Mouse (Mus musculus) kidney, postnatal 10 days (tissue): Measurements from ENCODE around the gene Mtrr.

Source experiments
- DNase-seq: peaks from one replicate; pipeline ENCODE4 v3.0.0; 2021; ENCODE audit warnings: mixed read lengths

Mtrr gene

DNA sequence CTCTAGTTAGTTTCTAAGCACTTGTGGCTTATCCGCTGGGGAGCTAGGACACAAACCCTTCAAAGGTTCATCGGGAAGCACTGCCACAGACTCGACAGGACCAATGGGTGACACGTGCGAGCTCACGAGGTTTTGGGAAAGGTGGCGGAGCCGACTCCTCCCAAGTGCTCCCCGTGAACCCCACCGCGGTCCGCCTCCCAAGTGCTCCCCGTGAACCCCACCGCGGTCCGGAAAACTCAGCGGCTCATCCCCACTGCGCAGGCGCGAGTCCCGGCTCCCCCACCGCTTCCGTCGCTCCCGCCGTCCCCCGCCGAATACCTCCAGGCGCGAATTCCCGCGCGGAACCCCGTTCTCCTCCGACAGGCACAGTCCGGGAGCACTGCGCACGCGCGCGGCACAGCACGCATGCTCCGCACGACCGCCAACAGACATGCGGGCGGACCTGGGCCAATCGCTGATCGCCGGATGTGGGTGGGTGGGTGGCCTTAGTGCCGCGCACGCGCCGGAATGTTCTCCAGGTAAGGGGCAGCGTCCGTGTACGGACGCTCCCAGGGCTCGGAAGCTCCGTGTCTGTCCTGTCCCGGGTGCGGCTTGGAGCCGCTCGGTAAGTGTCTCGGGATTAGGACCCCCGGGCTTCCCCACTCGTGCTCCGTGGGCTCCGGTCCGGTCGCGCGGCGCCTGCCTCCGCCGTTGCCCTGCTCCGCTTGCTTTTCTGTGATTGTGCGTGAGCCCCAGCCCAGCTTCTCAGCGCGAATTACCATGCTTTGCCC lies at the start of gene Mtrr, which contains the start of gene Fastkd3:
Gene Mtrr (minus strand): TSS at position 403 of the 770 bp plus-strand sequence.
Gene Fastkd3 (plus strand): TSS at position 488 of the 770 bp plus-strand sequence.
- DNase-seq = peak; percentile 100

DNA sequence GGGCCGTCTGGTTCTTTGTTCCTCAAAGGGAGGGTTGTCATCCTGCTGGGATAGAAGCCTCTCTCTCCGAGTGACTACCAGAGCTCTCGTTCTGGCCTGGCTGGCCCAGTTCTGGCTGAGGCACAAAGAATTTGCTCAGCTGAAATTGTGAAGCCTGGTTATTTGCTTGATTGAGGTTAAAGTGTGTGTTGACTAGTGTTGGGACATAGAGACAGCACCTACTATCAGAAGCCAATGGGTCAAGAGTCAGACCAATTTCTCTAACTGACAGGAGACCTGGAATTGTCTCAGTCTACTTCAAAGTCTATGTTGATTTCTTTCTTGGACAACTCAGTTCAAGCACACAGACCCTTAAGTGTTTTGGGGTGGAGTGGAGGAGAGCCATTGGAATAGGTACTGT lies 45.1 kb upstream of the Mtrr start:
- no peak for DNase-seq

DNA sequence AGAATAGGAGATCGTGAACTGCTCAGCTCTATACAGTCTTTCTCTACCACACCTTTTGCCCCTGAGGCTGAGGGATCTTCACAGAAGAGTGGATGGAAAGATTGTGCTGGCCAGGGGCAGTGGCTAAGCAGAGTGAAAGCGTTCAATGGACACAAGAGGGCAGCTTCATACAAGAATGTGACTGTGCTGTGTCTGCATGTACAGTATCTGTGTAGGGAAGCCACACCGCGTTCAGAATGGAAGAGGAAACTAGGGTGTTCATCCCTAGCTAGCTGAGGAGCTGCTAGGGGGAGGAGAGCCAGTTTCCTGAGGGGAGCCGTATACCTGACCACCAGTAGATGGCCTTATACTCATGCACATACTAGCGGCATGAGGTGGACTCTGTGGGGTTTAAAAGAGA lies 40.8 kb upstream of the Mtrr start:
- DNase-seq = peak; percentile 11

DNA sequence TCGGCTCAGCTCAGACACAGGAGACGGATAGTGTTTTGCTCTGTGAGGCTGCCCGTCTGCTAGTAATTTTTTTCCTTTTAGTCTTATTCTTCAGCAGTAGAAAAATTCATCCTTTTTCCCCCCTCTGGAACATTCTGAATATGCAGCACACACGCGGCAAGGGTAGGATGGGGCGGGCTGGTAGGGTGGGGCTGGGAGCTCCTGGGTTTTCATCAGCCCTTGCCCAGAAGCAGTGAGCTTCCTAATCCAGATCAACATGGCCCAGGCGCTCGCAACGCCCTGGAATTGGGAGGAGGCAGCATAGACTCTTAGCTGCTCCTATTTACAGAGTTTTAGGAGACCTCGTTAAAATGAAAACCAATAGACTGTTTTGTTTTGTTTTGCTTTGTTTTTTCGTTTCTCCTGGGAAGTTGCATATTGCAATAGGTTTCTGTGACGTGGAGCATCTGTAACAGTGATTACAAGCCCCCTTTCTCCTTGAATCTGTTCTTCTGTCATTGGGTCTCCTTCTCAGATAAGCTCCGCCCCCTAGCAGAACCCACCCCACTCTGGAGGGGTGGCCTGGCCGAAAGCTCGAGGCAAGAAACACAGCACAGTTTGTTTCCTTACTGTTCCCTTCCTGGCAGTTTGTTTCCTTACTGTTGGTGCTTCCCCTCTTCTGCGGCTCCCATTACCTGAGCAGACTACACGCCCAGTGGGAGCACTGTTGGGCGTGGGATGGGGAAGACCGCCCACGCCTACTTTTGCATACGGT lies 25.9 kb upstream of the Mtrr start:
- peak; percentile 37 for DNase-seq

DNA sequence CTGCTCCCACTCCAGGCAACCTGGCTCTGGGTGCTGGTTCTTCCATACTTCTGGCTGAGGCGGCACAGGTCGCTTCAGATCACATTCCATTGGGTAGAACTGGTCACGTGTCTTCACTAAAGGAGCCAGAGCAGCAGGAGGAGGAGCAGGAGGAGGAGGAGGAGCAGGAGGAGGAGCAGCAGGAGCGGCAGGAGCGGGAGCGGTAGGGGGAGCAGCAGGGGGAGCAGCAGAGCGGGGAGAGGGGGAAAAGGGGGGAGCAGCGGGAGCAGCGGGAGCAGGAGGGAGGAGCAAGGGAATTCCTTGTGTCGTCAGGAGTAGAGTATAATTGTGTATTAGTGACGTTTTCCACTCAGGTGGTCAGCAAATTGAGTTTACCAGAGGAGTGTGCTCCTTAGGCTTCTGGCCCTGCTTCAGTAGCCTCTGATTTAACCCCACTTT lies 23.8 kb upstream of the Mtrr start:
- peak; percentile 56 for DNase-seq

DNA sequence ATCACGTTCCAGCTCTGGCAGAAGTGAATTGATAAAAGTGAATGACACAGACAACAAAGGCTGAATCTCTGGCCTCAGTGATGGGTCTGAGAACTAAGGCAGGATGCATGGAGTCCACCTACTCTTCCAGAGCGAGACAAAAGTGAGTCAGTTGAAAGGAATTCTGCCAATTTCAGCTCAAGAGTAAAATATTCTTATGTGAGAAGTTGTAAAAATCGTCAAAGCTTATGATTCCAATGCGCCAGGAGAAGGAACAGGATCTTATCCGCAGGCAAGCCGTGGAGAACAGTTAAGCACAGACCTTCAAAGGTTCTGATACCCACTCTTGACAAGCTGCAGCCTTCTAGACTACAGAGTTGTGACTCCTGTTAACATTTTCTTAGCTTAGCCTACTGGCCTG lies 21.1 kb upstream of the Mtrr start:
- DNase-seq = no peak

DNA sequence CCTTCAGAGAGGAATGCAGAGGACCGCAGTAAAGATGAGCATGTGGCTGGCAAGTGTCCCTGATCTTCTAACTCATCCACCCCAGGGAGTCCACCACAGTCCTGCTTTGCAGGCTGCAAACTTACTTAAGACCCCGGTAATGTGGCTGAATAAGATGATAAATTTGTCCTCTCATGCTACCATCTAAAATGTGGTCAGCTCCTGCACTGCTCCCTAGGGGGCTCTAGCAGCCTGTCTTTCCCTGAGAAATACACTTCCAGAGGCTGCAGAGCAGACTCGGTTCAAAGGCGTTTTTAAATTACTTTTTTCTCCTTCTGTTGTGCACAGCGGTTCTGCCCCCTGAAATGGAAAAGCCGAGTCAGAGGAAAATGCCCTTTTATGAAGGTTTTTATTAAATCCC lies 19.2 kb upstream of the Mtrr start:
- DNase-seq = peak; percentile 55

DNA sequence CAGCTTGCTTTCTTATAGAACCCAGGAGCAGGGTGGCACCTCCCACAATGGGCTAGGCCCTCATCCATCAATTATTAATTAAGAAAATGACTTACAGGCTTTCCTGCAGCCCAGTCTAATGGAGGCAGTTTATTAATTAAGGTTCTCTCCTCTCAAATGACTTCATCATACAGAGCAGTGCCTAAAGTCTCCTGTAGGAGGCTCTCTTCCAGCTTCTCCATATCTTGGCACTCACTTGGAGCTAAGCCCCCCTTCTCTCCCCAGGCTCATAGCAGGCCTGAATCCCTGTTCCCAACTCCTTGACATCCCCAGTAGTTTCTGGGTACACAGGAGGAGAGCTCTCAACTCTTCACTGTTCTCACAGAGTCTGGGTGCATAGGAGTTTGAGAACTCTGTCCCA lies 17.0 kb upstream of the Mtrr start:
- DNase-seq = no peak

DNA sequence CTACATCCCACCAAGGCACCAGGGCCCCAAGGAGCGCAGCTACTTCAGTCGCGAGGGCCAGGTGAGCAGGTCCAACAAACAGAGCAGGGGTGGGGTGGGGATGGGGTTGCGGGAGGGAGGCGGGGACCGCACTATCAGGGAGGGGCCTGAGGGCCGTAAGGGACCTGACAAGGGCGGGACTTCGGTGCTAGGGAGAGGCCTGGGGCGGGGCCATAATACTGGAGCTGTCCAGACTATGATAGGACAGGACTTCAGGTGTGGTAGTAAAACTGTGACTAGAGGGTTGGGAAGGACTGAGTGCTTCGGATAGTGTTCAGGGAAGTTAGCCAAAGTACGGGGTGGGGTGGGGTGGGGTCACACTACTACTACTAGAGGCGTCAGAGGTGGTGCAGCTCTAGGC lies 15.7 kb upstream of the Mtrr start:
- DNase-seq = peak; percentile 27

DNA sequence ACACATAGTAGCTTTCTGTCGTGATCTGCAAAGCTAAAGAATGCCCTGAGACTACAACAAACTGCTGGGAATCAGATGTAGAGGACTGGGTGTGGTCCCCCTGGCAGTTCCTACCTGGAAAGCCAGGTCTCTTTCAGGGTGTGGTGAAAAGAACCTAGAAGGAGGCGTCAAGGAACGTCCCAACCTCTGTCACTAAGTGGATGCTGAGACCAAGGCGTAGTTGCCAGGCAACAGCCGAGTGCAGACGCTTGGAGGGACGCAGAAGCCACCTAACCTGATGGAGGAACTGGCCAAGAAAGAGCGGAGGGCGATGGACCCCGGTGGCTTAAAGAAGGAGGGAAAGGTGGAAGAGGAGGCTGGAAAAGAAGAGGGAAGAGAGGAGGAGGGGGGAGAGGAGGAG lies 15.2 kb upstream of the Mtrr start, which contains the start of gene 1700001L19Rik:
Gene 1700001L19Rik (plus strand): TSS at position 223 of the 400 bp plus-strand sequence.
- DNase-seq = no peak

DNA sequence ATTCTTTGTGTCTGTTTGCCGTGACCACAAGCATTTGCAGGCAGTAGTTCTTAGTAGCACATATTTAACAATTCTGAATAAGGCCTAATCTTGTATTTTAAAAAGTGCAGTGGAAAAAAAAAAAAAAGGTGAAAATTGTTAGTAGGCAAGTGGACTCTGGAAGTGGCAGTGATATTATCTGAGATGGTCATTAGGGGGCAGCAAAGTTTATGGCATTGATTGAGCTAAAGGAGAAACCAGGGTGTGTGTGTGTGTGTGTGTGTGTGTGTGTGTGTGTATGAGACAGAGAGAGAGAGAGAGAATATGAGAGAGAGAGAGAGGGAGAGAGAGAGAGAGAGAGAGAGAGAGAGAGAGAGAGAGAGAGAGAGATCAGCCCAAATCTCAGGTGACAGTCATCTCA lies 11.8 kb upstream of the Mtrr start:
- DNase-seq = no peak

DNA sequence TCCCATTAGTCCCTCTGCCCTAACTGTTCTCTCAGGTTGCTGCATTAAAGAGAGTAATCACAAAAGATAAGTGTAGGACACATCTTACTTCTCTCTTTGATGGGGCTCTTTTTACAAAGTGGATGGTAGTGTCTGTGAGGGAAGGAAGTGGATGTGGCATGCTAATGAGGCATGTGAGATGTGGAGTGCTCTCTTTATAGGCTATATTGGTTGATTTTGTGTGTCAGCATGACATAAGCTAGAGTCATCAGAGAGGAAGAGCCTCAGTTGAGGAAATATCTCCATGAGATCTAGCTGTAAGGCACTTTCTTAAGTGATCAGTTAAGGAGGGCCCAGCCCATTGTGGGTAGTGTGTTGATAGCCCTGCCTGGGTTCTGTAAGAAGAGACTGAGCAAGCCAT lies 6.4 kb upstream of the Mtrr start:
- DNase-seq = no peak

DNA sequence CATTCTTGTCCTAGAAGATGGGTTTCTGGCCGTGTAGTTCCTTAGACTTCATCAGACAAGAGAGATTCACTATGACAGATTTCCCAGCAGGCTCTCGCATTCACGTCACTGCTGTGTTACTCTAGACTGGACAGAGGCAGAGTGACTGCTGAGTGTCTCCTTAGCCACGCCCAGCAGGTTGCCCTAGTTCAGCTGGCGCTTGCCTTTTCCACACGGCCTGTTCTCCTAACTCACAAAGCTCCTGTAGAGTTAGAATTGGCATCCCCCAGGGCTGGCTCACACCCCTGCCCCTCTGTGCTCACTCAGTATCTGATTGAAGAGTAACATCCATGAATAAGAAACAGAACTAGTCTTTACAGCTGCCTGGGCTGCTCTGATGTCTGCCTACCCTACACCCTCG lies 3.5 kb upstream of the Mtrr start:
- DNase-seq = no peak

DNA sequence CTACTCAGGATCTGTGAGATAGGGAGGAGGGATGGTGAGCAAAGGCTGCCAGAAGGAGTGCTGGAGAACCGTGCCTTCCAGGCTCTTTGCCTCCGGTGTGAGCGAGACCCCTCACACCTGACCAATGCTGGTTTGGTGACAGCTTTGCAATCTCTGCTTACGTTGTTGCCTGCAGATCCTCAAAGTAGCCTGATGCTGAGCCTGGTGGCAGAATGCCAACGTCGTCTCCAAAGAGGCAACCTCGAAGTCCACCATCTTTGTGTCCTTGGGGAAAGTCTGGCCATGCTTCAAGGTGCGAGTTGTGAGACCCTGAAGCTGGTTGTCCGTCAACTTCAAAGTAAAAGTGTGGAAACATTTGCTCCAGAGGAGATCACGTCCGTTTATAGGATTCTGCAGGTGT lies 2.0 kb upstream of the Mtrr start:
- no peak for DNase-seq

DNA sequence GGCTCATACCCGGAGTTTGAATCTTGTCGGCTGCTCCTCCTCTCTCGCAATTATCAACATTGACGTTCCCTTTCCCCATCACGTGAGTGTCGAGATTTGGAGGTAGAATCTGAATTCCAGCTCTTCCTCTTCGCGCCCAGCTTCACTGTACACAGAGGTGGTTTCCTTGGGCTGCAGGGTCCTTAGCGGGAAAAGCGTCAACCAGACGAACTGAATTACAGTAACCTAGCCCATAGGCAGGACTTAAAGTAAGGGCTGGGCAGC lies 500 bp upstream of the Mtrr start:
- DNase-seq = no peak

DNA sequence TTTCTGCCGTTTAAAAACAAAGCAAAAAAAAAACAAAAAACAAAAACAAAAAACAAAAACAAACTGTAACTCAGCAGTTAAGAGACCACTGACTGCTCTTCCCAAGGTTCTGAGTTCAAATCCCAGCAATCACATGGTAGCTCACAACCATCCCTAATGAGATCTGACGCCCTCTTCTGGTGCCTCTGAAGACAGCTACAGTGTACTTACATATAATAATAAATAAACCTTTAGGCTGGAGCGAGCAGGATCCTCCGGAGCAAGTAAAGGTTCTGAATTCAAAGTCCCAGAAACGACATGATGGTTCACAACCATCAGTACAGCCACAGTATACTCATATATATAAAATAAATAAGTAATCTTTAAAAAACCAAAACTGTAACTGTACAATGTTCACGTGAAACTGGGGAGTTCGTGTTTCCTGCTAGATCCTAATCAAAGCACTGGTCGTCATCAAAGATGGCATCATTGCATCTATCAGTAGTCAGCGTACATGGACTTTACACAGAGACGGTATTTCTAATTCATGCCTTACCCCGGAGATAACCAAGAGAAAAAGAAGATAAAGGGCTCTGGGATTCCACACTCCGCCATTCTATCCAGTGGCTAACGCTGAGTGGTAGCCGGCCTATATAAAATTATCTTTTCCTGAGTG lies 736 bp downstream of the Mtrr start:
- no peak for DNase-seq

DNA sequence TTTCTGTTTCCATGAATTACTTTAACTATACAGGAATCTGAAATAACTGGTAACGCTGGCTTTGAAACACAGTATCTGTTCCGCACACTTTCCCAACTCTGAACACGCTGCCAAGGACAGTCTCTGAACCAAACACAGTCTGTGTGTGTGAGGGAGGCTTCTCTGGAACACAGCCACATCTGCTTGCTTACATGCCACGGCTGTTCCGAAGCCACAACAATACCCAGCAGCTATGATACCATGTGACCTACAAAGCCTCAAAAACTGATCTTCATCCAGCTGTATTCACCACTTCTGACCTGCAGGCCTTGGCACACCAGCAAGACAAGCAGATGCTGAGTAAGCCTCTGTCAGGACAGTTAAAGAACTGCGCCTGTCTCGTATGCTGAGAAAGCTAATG lies 4.0 kb downstream of the Mtrr start:
- peak; percentile 36 for DNase-seq

DNA sequence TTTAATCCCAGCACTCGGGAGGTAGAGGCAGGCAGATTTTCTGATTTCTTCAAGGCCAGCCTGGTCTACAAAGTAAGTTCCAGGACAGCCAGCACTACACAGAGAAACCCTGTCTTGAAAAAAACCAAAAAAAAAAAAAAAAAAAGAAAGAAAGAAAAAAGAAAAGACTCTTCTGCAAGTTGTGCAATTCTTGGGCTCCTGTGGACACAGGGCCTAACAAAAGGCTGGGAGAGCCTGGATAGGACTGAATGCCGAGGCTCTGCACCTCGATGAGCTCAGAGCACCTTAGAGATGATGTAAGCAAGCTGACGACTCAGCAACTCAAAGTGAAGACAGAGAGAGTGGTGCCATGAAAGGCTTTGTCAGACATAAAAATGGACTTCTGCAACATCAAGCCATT lies 7.6 kb downstream of the Mtrr start:
- no peak for DNase-seq

DNA sequence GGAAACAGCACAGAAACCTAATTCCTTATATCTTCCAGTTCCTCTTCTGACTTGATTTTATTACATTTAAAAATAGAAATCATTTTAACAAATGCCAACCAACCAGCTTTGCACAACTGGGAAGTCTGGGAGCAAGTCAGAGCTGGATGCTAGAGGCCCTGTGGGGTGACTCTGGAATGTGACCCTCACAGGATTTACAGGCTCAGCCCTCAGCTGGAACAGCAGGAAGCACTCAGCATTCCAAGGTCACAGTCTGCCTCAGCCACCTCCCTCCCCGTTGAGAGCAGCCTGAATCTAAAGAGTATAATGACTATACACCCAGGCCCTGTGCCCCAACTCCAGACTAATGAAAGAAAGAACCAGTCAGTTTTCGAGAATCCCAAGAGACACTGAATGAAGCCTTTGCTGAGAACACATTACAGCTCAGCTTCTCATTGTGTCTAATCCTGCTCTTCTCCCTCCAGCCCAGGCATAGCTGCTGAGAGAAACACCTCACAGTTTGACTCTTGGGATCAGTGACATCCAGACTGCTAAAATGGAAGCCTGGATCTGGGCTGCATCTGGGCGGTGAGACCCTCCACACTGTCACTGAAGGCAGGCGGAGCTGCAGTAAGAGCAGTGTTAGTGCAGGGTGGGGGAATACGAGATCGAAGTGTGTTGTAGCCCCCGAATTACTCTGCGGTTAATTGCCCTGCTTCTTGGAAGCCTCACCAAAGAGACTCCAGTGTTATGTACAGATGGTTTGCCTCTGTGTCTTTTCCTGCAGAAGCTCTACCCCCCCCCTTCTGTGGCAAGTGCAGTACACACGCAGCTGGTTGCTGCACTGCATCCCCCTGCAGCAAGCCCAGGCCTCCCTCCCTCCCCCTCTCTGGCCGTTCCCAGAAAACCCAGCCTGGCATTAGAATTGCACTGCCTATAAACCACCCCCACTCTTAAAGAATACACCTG lies 8.7 kb downstream of the Mtrr start:
- peak; percentile 82 for DNase-seq

DNA sequence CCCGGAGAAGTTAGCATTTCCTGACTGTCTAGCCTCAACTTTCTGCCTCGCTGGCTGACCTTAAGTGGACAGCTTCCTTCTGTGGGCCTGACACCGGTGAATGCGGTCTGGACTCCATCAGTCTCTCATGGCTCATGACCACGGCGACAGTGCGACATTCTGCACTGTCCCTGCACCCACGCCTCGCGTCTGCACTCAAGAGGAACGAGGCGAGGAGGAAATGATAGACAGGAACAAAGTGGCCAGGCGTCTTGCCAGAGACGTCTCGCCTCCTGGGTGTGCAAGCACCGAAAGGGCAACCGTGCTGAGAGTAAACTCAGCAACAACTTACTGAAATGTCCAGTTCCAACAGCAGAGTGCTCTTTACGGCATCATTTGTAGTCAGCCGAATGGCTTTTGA lies 9.7 kb downstream of the Mtrr start:
- peak; percentile 26 for DNase-seq

DNA sequence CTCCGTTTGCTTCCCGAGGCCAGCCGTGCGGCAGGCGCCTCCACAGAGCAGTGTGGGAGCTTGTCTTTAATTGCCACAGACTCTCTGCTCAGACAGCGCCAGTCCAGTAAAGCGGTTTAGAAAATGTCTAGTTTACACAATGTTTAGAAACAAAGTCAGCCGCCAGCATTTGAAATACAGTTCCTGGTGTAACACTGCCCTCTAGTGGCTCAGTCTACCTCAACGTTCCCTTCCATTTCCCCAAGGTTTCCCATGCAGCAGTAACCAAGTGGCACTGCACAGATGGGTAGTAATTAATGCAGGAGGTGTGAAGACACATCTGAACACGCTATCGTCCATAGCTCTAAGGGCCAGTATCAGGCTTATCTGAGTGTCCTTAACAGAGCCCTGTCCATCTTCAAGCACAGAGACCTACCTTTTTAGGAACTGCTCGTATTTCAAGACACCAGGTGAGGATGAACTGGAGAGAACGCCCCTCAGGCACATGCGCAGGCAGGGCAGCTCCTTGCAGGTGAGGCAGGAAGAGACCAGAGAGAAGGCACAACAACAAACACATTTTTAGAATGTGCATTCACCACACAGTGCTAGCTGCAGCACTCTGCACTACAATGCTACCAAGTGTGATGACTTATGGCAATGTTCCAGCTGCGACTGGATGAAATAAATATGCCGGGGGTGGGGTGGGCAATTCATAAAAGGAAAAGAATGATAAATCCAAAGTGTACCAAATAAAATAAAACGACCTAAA lies 12.2 kb downstream of the Mtrr start:
- DNase-seq = peak; percentile 77

DNA sequence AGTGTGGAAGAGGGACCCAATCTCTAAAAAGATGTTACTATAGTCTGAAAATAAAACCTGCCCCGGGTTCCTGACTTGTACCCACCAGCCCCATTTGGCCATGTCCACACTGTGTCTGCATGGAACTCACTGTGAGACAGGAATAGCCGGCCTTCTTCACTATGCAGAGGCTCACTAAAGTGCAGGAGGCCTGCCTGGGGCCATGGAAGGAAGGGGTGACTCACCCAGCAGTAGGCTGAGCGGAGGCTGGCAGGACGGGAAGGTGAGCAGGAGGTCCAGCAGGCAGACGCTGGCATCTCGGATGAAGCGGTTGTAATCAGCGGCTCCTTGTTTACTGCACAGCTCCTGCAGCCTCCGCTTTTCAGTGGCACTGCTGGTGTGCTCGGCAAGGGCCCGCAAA lies 13.4 kb downstream of the Mtrr start:
- DNase-seq = no peak
